Mouse (Mus musculus) cerebellum, adult (tissue): Measurements from ENCODE around the gene Tcl1b2.
A peak's percentile ranks its signal among the peaks of the same experiment; 100 is the strongest.
"Not testable (repeated sequence)": the region's sequence is repeated elsewhere in the genome, so short reads cannot be mapped to it uniquely, and the experiment has no call there.

Experiments
- ATAC-seq: cut with Nextera tagmentation; 2 replicates; pipeline ENCODE4 v1.9.2; 2017; ENCODE audit warnings: mild to moderate bottlenecking, moderate library complexity, mixed read lengths; ENCODE audit not compliant: insufficient number of reproducible peaks, low FRiP score, low TSS enrichment

Tcl1b2 gene

GRCm38 (mm10) chr12:105159390-105159789, 13.6 kb downstream of the Tcl1b2 start, which contains the start of gene Tcl1b1:
Gene Tcl1b1, plus strand, starts transcription at chr12:105159690.
- no peak for ATAC-seq

- ATAC-seq, result no peak
These were observed 20.9 kb downstream of the Tcl1b2 start for GRCm38 (mm10) chr12:105166734-105167133.

DNA sequence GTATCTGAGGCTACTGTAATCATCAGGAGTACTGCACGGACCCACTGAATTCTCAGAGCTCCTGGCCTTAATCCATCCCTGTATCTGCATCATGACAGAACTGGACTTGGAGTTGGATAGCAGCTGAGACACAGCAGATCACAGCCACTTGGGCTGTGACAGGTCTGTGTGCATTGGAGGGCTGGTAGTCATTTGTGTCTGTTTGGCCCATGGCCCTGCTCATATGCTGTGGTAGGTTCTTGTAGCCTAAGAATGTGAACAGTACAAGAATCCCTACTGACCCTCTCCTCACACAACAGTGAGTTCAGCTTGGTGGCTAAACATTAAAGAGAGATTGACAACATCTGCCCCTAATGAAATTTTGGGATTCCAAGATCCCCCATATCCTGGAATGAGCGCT, 27.6 kb downstream of the Tcl1b2 start:
- no peak for ATAC-seq

DNA sequence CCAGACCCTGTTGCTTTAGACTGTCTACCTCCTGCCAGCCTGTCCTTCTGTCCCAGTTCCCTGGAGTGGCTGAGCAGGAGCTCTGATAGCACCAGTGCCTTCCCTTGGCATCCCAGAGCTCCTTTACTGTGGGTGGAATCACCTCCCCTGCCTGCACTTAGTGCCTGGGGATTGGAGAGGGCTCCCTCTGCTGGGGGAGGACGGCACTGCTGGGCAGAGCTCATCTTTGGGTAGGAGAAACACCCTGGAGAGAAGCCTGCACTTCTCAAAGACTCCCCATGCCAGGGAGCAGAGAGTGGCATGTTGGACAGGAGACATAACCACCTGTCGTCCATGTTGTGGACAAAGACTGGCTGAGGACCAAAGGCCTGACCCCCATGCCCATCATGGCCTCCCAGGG, 28.5 kb downstream of the Tcl1b2 start:
- not testable (repeated sequence) for ATAC-seq

DNA sequence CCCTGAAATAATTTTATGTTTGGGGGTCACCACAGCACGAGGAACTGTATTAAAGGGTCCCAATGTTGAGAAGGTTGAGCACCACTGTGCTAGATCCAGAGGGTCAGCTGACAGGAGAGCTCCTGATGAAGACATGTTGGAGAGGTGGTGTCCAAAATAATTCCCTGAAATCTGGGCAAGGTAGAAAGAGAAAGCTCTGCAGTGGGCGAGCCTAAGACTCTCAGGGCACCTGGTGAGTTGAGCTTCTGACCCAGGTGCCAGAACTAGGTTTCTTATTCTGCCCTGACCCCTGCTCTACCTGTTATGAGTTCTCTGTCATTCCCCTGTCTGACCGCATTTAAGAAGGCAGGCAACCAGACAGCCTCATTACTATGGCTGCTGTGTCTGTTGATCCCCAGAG, 30.2 kb downstream of the Tcl1b2 start, which contains the start of gene Tcl1b5:
Gene Tcl1b5, plus strand, starts transcription at position 301 of the 400 bp plus-strand sequence.
- not testable (repeated sequence) for ATAC-seq

- not testable (repeated sequence) for ATAC-seq
These were observed 35.3 kb downstream of the Tcl1b2 start for GRCm38 (mm10) chr12:105181040-105181644.

DNA sequence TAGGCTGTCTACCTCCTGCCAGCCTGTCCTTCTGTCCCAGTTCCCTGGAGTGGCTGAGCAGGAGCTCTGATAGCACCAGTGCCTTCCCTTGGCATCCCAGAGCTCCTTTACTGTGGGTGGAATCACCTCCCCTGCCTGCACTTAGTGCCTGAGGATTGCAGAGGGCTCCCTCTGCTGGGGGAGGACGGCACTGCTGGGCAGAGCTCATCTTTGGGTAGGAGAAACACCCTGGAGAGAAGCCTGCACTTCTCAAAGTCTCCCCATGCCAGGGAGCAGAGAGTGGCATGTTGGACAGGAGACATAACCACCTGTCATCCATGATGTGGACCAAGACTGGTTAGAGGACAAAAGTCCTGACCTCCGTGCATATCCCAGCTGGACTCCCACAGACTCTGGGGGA, 43.2 kb downstream of the Tcl1b2 start:
- peak; percentile 20; the same call in 1 of the 2 replicates for ATAC-seq

GRCm38 (mm10) chr12:105190743-105191142, 44.9 kb downstream of the Tcl1b2 start, which contains the start of gene Tcl1b3:
Gene Tcl1b3, plus strand, starts transcription at chr12:105191043.
- ATAC-seq, result not testable (repeated sequence)

DNA sequence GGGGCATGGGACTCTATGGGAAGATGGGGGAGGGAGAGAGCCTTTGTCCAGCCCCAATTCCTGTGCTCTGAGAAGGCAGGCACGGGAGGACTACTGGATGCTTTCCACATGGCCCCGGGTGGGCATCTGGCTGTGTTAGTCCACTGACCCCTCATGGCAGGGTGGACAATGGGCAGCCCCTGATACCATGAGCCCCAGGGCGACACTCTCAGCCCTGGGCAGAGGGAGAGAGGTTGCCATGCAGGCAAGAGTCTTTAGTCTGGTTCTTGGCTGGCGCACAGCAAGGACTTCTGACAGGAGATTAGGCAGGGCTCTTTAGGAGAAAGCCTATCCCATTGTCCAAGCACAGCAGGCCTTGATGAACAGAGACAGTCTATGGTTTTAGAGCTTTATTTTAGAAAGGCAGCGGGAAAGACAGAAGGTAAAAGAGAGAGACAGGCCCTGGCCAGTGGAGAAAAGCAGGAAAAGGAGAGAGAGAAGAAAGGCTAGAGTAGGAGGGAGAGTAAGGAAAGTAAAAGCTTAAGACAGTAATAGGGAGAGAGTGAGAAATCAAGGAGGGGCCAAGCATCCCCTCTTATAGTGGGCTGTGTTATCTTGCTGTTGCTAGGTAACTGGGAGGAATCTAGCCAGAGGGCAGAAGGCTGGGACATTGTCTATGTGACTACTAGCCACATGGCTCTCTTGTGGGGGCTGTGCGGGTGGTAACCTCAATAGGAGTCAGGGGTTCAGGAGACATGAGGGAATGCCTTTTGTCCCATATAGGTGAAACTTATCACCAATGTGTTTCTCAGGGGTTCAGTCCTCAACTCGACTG, 54.1 kb downstream of the Tcl1b2 start:
- ATAC-seq, result not testable (repeated sequence)

GRCm38 (mm10) chr12:105201657-105202056, 55.8 kb downstream of the Tcl1b2 start, which contains the start of gene Tcl1b4:
Gene Tcl1b4, plus strand, starts transcription at chr12:105201957.
- not testable (repeated sequence) for ATAC-seq
